Mouse (Mus musculus) kidney, adult 2 months (tissue): ENCODE results near the gene Rapgef5.

Experiments
- CTCF ChIP-seq: fragments of 200-500 bp; conservative IDR thresholded peaks from 2 replicates; pipeline ENCODE4 v1.5.1; 2011; ENCODE audit warnings: low read depth, mild to moderate bottlenecking, control low read depth, low read length, moderate library complexity, mixed read lengths; ENCODE audit not compliant: insufficient read depth, insufficient read length
- POLR2A ChIP-seq: fragments of 200-500 bp; IDR thresholded peaks from one replicate; pipeline ENCODE4 v1.6.1; 2011; ENCODE audit warnings: low read depth, low read length, control low read depth

DNA sequence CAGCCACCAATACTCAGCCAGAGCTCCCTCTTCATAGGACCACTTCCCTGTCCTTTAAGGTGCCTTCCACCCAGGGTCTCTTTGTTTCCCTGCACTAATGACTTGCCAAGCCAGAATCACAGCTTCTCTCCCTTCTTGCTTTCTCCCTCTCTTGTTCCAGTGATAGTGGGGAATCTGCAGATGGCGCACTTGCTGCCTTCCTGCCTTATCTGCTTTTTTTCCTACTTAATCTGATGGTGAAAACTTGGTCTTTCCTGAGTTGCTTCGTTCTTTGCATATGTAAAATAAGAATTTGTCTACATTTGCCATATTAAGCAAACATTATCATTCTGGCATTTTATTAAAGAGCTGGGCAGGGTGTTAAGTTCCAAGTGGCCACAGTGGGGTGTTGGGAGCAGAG is 75.7 kb downstream of the Rapgef5 start:
- TF ChIP-seq CTCF (0 out of 2 replicates have a peak, but pooled peaks have one; percentile 2), POLR2A (no peak)
